Mouse (Mus musculus): Measurements from ENCODE around the gene Tubb1.

- TF ChIP-seq CTCF (IDR thresholded peaks at IDR 0.05; ENCODE audit: extremely low read depth, insufficient read depth, insufficient read length, insufficient replicate concordance) (no peak), POLR2A (IDR thresholded peaks at IDR 0.05; ENCODE audit: low read depth, low read length) (no peak)
These were observed 6.1 kb upstream of the Tubb1 start for GRCm38 (mm10) chr2:174444359-174444758.
